Mouse (Mus musculus): Measurements from ENCODE around the gene Ndufa6.

DNA sequence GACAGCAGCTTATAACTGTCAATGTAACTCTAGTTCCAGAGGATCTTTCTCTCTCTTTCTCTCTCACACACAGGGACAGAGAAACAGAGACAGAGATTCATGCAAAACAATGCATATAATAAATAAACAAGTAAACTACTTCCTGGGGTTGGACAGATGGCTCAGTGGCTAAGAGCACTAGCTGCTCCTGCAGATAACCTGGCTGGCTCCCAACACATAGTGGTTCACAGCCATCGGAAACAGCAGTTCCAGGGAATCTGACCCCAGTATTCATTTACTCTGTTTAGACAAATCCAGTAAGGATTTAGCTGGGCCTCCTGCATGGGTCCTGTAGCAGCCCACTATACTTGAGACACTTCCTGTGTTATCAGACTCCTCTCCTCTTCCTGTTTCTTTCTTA is 34.5 kb downstream of the Ndufa6 start:
- TF ChIP-seq CTCF (IDR thresholded peaks at IDR 0.05; ENCODE audit: low read depth) = no peak
- no peak for TF ChIP-seq EP300 (IDR thresholded peaks at IDR 0.05; ENCODE audit: low read depth)
